Mouse (Mus musculus) kidney, postnatal 0 days (tissue): ENCODE results near the gene Sh3glb2. TPM values are rescaled to one million over a fixed set of nuclear protein-coding genes. Genes with fewer than 3 reads are reported as not detected.

Experiments used
- ATAC-seq: fragments of 200-750 bp; cut with Nextera tagmentation; replicated peaks from 2 replicates; pipeline ENCODE4 v1.8.0; 2017; ENCODE audit warnings: low read depth, moderate number of reproducible peaks, moderate TSS enrichment, moderate library complexity; ENCODE audit not compliant: low FRiP score
- DNase-seq: peaks from one replicate; pipeline ENCODE4 v3.0.0-alpha.2; 2016; ENCODE audit warnings: low spot score
- H3K27ac ChIP-seq: fragments of 300-500 bp; sonication (generic); 2 replicates; pipeline ENCODE4 v1.5.1; 2014; ENCODE audit warnings: mild to moderate bottlenecking
- H3K27me3 ChIP-seq: fragments of 300-500 bp; sonication (generic); 2 replicates; pipeline ENCODE4 v1.6.1; 2014; ENCODE audit warnings: low read length, mixed read lengths; ENCODE audit not compliant: insufficient read depth
- H3K36me3 ChIP-seq: fragments of 300-500 bp; sonication (generic); 2 replicates; pipeline ENCODE4 v1.6.1; 2014; ENCODE audit warnings: low read length, mixed read lengths; ENCODE audit not compliant: insufficient read depth
- H3K4me1 ChIP-seq: fragments of 300-500 bp; sonication (generic); replicated peaks from 2 replicates; pipeline ENCODE4 v1.6.1; 2014; ENCODE audit warnings: antibody characterized with exemption, low read length, mixed read lengths; ENCODE audit not compliant: insufficient read depth
- H3K4me2 ChIP-seq: fragments of 300-500 bp; sonication (generic); 2 replicates; pipeline ENCODE4 v1.6.1; 2014; ENCODE audit warnings: mild to moderate bottlenecking, low read length, moderate library complexity, mixed read lengths
- H3K4me3 ChIP-seq: fragments of 300-500 bp; sonication (generic); replicated peaks from 2 replicates; pipeline ENCODE4 v1.5.1; 2014; ENCODE audit warnings: low read depth, low read length
- H3K9ac ChIP-seq: fragments of 300-500 bp; sonication (generic); 2 replicates; pipeline ENCODE4 v1.6.1; 2014; ENCODE audit warnings: low read depth, low read length
- H3K9me3 ChIP-seq: fragments of 300-500 bp; sonication (generic); replicated peaks from 2 replicates; pipeline ENCODE4 v1.6.1; 2016; ENCODE audit warnings: low read length, inconsistent platforms, mixed read lengths
- CTCF ChIP-seq: IDR thresholded peaks from 2 replicates; pipeline ENCODE4 v1.5.1; 2016; ENCODE audit warnings: antibody characterized with exemption, low read depth, mild to moderate bottlenecking, moderate library complexity
- WGBS: fragments of 180-500 bp; shearing (Covaris S2); extraction: QIAGEN DNeasy Blood & Tissue Kit; methylation state at CpG from one replicate; pipeline ENCODE4 v1.1.7; 2014; 5-methylcytosine and 5-hydroxymethylcytosine counted together
- polyA plus RNA-seq: library from polyadenylated mRNA; unstranded; fragments of >200 nt; fragmentation: Nextera tagmentation; extraction: Ambion mirVana; gene quantifications from 2 replicates; pipeline ENCODE4 v1.2.1, GENCODE M21; 2015

Sh3glb2 gene
- polyA plus RNA-seq, 1 experiment from 2014 or later: 65.1 TPM

DNA sequence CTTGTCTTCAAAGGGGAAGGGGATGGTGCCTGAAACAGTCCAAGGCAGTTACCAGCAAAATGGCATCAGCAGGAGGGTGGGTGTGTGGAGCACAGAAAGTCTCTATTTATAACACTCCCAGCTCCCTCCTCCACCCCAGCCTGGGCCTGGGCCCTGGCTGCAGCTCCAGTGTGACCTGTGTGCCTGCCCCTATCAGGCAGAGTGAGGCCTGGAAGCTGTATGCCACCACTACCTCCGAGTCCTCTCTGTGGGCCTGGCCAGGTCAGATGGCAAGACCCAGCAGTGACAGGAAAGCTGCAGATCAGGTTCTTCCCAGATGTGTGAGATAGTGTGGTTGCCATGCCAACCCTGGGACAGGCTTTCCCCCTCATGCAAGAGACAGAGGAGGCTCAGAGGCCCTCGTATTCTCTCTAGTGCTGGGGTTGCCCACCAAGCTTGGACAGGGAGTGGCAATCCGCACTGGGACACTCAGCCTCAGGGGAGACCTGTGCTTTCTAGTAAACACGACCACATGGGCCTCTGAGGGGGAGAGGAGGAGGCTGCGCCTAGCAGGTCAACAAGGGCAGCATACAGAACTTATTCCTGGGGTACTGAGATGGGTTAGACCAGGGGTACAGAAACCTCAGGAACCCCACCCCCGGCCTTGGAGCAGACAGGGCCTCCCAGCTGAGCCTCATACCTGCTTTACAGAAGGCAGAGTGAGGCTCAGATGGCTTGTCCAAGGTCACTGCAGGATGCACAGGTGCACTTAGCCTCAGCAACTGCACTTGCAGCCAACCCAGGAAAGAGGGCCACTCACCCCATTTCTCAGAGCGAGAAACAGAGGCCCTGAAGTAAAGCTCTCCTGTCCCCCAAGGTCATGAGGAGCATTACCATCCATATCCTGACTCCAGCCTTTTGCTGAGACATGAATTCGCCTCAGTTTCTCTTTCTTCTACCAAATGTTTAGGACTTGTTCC lies 1.3 kb downstream of the Sh3glb2 start:
- Histone ChIP-seq H3K27me3 (no peaks in the 10 kb centered on the region), H3K27ac (0 out of 2 replicates have a peak overlapping the region, but pooled peaks have one; percentile 80), H3K36me3 (peaks cover 15% of the 10 kb centered on the region; the same call in 1 of the 2 replicates), H3K4me3 (peak overlapping the region; percentile 71), H3K9me3 (no peaks in the 10 kb centered on the region), H3K4me2 (peak overlapping the region; percentile 95), H3K4me1 (peaks cover 22% of the 10 kb centered on the region), H3K9ac (peak overlapping the region; percentile 76; the same call in 1 of the 2 replicates)
- ATAC-seq: no peak
- TF ChIP-seq CTCF: no peak
- 43% methylated on average over 8 of the region's 8 CpGs for WGBS
- no peak for DNase-seq

DNA sequence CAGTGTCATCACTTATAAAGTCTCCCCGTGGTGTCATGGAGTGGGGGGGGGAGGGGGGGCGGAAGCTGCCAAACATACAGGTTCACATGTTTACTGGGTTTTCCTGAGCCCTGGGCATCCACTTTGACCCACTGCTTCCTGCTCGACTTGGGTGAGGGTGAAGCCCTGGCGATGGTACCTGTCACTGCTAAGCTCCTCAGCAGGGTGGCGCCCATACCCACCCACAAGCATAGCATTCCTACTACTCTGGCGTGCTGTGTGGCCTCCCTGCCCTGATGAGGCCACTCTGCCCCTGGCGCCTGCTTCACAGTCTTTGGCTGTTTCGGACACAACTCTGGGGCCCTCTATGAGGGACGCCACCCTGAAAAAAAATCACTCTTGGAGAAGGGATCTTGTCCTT lies 2.2 kb downstream of the Sh3glb2 start:
- no peaks in the 10 kb centered on the region for H3K9me3 ChIP-seq
- H3K36me3 ChIP-seq: peaks cover 21% of the 10 kb centered on the region; the same call in 1 of the 2 replicates
- TF ChIP-seq CTCF: no peak
- ATAC-seq (no peak), DNase-seq (no peak)
- peaks cover 22% of the 10 kb centered on the region for H3K4me1 ChIP-seq
- H3K27me3 ChIP-seq: no peaks in the 10 kb centered on the region
- H3K27ac ChIP-seq: no peak overlapping the region
- no peak overlapping the region for H3K4me3 ChIP-seq
- H3K9ac ChIP-seq: no peak overlapping the region
- WGBS: 62% methylated on average over 9 of the region's 9 CpGs
- H3K4me2 ChIP-seq: no peak overlapping the region

DNA sequence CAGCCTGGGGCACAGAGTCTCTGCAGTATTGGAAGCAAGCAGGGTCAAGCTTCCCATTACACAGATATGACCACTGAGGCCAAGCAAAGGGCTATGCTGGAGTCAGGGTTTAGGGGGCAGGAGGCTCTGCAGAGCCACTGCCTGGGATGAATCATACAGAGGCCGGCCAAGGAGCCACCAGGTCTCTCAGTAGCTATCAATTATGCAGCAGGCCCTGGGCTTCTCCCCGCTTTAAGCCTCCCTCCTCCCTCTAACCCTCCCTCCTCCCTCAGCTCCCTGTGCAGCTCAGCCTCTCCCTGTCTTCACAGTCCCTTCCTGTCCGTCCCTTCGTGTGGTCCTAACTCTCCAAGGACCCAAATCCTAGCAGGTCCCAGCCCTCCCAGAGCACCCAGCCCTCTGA lies 2.9 kb downstream of the Sh3glb2 start:
- DNase-seq (no peak), ATAC-seq (no peak)
- Histone ChIP-seq H3K4me1 (peaks cover 22% of the 10 kb centered on the region), H3K9ac (no peak overlapping the region), H3K4me2 (no peak overlapping the region), H3K9me3 (no peaks in the 10 kb centered on the region), H3K36me3 (peaks cover 21% of the 10 kb centered on the region; the same call in 1 of the 2 replicates), H3K4me3 (no peak overlapping the region), H3K27me3 (no peaks in the 10 kb centered on the region), H3K27ac (no peak overlapping the region)
- WGBS: 52% methylated on average over 4 of the region's 4 CpGs
- TF ChIP-seq CTCF: no peak

DNA sequence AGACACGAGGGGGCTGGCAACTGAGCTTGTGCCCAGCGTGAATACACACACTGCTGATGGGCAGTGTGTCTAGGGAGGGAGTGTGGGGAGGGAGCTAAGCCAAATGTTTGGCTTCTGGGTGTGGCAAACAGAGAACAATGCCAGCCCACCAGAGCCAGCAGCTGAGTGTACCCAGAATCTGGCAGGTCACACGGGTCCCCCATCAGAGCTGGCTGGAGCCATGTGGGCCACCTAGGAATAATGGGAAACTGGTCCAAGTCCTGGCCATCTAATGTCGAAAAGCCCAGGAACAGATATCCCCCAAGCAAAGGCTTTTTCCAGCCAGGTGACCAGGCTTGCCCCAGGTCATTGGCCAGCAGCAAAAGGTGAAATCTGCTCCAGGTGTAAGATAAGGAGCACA lies 3.3 kb downstream of the Sh3glb2 start:
- Histone ChIP-seq H3K4me2 (no peak overlapping the region), H3K4me1 (peaks cover 22% of the 10 kb centered on the region), H3K4me3 (no peak overlapping the region), H3K27ac (no peak overlapping the region), H3K9ac (no peak overlapping the region), H3K9me3 (no peaks in the 10 kb centered on the region), H3K36me3 (peaks cover 21% of the 10 kb centered on the region; the same call in 1 of the 2 replicates), H3K27me3 (no peaks in the 10 kb centered on the region)
- no peak for TF ChIP-seq CTCF
- no peak for ATAC-seq
- 65% methylated on average over 4 of the region's 4 CpGs for WGBS
- no peak for DNase-seq

DNA sequence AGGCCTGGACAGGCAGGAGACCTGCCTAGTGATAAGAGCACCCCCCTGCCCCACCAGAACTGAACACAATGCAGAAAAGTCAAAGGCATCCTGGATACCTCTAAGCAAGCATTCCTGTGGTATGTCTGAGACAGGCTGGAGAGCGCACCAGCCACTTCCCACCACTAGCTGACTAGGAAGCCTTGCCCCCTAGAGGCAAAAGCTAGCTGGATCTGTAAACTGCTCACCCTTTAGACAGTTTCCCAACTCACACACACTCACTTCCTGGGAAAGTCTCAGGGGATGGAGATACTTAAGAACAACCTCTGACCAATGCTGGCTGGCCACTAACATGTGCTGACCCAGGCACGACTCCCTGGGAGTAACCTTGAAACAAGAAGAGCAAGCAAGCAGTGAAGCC lies 8.0 kb downstream of the Sh3glb2 start:
- no peak overlapping the region for H3K27ac ChIP-seq
- TF ChIP-seq CTCF: peak; percentile 51; the same call in 1 of the 2 replicates
- H3K4me3 ChIP-seq: no peak overlapping the region
- 66% methylated on average over 2 of the region's 2 CpGs for WGBS
- peaks cover 51% of the 10 kb centered on the region for H3K36me3 ChIP-seq
- H3K9ac ChIP-seq: no peak overlapping the region
- H3K4me1 ChIP-seq: 0 out of 2 replicates have a peak, but pooled peaks cover under 1% of the 10 kb centered on the region
- H3K4me2 ChIP-seq: no peak overlapping the region
- H3K27me3 ChIP-seq: no peaks in the 10 kb centered on the region
- ATAC-seq: peak; percentile 30; the same call in 1 of the 2 replicates
- peak; percentile 45 for DNase-seq
- no peaks in the 10 kb centered on the region for H3K9me3 ChIP-seq

DNA sequence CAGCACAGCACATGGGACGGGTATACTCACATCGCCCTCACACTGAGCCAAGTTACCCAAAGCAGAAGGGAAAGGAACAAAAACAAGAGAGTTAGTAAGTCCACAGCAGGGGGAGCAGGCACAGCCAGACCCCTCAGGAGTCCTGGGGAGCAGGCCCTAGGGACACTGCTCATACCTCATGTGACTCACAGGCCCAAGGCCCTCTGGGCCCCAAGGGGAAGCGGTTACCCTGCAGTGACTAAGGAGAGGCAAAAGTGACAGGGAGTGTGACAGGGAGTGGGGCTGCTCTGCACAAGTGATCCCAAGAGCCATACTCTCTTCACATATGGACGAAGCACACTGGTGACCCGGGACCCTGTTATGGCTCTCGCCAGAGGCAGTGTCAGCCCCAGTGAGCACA lies 9.9 kb downstream of the Sh3glb2 start:
- Histone ChIP-seq H3K4me1 (no peaks in the 10 kb centered on the region), H3K4me2 (no peak overlapping the region), H3K9me3 (no peaks in the 10 kb centered on the region), H3K27me3 (no peaks in the 10 kb centered on the region), H3K4me3 (no peak overlapping the region), H3K27ac (no peak overlapping the region), H3K9ac (no peak overlapping the region), H3K36me3 (peaks cover 59% of the 10 kb centered on the region)
- DNase-seq: no peak
- 92% methylated on average over 6 of the region's 6 CpGs for WGBS
- ATAC-seq: no peak
- no peak for TF ChIP-seq CTCF
